Mouse (Mus musculus) embryonic fibroblast, embryonic 13.5 days (primary cell): ENCODE results near the gene Myo3a. TPM values are rescaled to one million over a fixed set of nuclear protein-coding genes. Genes with fewer than 3 reads are reported as not detected.
"Not testable (repeated sequence)": the region's sequence is repeated elsewhere in the genome, so short reads cannot be mapped to it uniquely, and the experiment has no call there.

Experiments
- H3K27ac ChIP-seq: 2 replicates; pipeline ENCODE4 v1.5.1; 2012; ENCODE audit warnings: low read length, control low read depth, inconsistent platforms; ENCODE audit not compliant: insufficient read depth
- H3K4me1 ChIP-seq: 2 replicates; pipeline ENCODE4 v1.6.1; 2011; ENCODE audit warnings: low read length; ENCODE audit not compliant: control insufficient read depth, insufficient read depth
- H3K4me3 ChIP-seq: 2 replicates; pipeline ENCODE4 v1.5.1; 2011; ENCODE audit warnings: mild to moderate bottlenecking, control low read depth, low read length; ENCODE audit not compliant: insufficient read depth
- CTCF ChIP-seq: IDR thresholded peaks from 2 replicates; pipeline ENCODE4 v1.5.1; 2011; ENCODE audit warnings: mild to moderate bottlenecking, control low read depth, low read length, moderate library complexity, borderline replicate concordance; ENCODE audit not compliant: insufficient read depth
- POLR2A ChIP-seq: IDR thresholded peaks from 2 replicates; pipeline ENCODE4 v1.6.1; 2011; ENCODE audit warnings: low read depth, mild to moderate bottlenecking, control low read depth, low read length, moderate library complexity
- polyA plus RNA-seq: library from polyadenylated mRNA; stranded (reverse); fragments of >200 nt; gene quantifications from 2 replicates; pipeline ENCODE4 v1.2.4, GENCODE M21; 2011; ENCODE audit warnings: low read depth; ENCODE audit not compliant: missing spikeins, insufficient read length

Gene Myo3a
- not detected in 2 replicates for polyA plus RNA-seq

DNA sequence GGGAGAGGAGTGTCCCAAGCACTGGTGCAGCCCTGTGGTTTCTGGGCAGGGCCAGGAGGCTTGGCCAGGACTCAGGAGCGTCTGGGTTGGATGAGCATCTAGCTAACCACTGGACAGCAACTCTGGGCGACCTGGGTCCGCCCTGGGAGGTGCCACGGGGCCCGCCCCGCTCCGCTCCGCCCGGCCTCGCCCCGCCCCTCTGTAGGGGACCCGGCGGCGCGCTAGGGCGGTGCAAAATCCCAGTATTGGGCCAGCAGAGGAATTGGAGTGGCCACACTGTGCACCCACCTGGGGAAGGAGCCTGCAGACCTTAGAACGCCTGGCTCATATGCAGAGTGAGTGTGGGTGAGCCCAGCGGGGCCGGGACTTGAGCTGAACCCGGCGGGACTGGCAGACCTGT, at the start of gene Myo3a:
TSS of gene Myo3a (plus strand) at position 196 of the 400 bp plus-strand sequence.
- TF ChIP-seq POLR2A (no peak), CTCF (no peak)
- H3K27ac ChIP-seq: no peak within 1 kb of the TSS
- H3K4me1 ChIP-seq: no peaks in the 10 kb centered on the region
- H3K4me3 ChIP-seq: no peak within 1 kb of the TSS

DNA sequence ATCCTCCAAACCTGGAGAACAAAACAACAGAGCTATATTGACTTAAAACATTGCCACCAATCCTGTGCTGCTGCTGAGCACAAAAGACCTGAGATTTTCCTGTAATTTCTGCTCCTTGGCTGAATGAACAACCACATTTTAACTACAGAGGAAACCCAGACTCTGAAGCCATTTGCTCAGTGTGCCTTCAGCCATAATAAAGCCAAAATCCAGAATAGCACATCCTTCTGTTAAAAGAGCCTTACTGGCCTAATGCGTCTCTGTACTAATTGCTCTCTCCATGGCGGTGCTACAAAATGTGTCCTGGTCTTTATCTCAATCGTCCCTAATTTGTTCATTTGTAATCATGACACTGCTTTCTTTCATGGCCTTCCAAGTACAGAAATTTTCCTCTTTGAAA, 23.2 kb downstream of the Myo3a start:
- H3K4me3 ChIP-seq: no peak overlapping the region
- no peaks in the 10 kb centered on the region for H3K4me1 ChIP-seq
- no peak overlapping the region for H3K27ac ChIP-seq
- no peak for TF ChIP-seq CTCF
- TF ChIP-seq POLR2A: no peak

DNA sequence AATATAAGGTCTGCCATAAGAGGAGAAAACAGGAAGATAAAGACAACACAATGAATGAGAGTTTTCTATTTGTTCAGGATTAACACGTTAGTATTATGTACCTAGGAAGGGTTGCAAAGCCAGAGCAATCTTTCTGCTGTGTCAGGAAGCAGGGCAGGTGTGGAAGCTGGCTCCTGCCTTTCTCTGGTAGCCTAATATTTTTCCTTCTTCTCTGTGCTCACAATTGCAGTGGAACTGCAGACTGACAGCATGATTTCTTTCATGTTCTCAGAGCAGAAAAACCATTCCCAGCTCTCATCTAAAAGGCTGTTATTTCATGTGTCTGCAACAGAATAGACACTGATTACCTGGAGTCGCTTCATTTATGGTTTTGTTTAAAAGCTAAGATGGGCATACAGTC, 23.7 kb downstream of the Myo3a start:
- no peaks in the 10 kb centered on the region for H3K4me1 ChIP-seq
- H3K27ac ChIP-seq: no peak overlapping the region
- no peak for TF ChIP-seq CTCF
- TF ChIP-seq POLR2A: no peak
- no peak overlapping the region for H3K4me3 ChIP-seq

DNA sequence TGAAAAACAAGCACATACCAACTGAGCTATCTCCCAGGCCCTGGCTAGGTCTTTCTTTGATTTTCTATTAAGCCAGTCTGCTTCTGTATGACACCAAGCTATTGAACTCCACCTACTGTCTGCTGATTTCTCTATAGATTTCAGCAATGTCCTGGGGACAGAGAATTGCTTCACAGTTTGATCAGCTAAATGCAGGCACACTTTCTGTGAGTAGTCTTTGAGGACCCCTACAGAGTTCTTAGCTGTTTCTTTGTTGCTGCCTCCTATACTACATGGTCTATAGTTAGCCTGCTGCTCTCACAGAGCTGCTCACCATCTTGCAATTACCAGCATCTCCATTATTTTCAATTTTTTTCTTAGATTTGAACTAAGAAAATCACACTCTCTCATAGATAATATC, 28.3 kb downstream of the Myo3a start:
- no peak overlapping the region for H3K4me3 ChIP-seq
- no peaks in the 10 kb centered on the region for H3K4me1 ChIP-seq
- no peak for TF ChIP-seq CTCF
- no peak for TF ChIP-seq POLR2A
- no peak overlapping the region for H3K27ac ChIP-seq

DNA sequence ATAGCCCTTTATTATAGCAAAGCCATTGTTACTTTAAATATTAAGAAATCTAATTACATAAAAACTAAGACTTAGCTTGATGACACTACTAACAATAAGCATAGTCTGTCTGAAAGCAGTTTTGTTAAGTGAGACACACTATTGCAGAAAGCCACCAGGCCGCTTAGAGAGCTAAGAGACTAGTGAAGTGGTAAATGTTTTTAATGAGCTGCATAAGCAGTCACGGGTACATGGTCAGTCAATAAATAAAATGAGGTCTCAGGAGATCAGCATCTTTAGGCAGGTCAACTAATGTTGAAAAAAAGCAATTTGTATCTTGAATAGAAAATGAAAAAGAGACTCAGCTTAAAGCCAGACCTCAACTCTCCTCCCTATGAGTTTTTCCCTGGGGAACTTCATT, 44.3 kb downstream of the Myo3a start:
- TF ChIP-seq POLR2A: no peak
- no peak for TF ChIP-seq CTCF
- Histone ChIP-seq H3K4me1 (no peaks in the 10 kb centered on the region), H3K27ac (no peak overlapping the region), H3K4me3 (no peak overlapping the region)

DNA sequence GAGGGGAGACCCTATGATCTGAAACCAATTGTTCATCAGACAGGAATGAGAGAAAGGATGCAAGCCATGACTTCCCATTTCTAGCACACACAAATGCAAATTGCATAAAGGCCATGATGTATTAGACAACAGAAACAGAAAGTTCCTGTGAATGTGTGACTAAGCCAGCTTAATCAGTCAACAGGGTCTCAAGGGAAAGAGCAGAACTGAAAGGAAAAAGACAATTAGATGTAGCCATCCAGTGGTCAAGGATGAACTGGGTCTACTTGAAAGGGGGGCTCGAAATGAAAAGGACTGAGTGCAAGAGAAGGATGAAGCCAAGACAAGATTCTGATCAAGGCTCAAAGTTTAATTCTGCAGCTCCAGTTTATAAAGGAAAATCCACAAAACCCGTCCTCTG, 58.1 kb downstream of the Myo3a start:
- Histone ChIP-seq H3K4me3 (no peak overlapping the region), H3K27ac (no peak overlapping the region), H3K4me1 (no peaks in the 10 kb centered on the region)
- TF ChIP-seq POLR2A (no peak), CTCF (no peak)

DNA sequence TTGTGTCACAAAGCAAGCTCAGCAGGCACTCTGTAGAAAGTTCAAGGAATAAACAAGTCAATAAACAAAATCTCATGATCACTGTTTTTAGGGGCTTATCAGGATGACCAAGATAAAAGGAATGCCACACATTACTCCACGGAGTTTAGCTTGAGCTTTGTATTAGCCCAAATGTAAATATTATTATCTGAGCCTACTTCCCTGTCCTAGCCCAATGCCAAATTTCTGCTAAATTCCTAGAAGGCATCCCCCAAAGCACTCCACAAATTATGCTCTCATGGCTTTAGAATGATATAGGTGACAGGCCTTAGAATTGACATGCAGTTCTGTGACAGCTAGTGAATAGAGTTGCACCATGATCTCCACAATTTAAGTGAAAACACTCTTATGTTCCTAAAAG, 58.5 kb downstream of the Myo3a start:
- TF ChIP-seq CTCF (no peak), POLR2A (no peak)
- Histone ChIP-seq H3K4me1 (no peaks in the 10 kb centered on the region), H3K4me3 (no peak overlapping the region), H3K27ac (no peak overlapping the region)

DNA sequence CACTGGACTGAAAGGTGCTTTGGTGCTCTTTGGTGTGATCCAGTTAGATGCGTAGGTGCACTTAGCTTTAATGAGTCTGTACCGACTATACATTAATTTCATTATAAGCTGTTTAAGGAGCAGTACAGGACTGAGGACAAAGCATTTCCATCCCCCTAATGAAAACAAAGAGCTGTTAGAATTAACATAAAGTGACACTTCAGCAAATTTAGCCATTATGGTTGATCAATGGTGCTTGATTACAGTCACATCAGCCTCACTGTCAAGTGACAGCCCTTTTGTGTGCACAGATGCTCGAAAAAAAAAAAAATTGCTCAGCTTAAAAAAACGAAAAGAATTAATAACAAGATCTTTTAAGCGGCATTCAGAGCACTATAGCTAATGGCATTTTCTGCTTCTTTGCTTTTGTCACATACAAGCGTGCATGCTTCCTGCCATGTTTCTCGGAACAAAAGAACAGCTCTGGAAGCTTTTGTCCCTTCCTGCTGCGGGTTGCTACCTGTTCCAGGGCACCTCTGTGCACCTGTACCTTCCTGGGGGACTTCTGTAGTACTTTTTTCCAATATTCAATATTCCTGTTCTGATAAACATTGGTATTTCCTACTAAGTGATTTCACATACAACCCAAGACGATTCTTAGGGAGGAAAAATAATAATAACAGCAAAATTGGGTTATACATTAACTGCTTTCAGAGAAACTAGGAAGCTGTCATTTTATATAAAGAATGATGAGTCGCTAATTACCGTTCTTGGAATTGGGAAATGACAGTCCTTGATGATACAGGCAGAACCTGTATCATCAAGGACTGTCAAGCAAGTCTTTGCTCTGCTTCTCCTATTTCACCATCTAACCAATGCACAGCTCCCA, 66.5 kb downstream of the Myo3a start:
- H3K27ac ChIP-seq: no peak overlapping the region
- no peak overlapping the region for H3K4me3 ChIP-seq
- no peaks in the 10 kb centered on the region for H3K4me1 ChIP-seq
- TF ChIP-seq POLR2A (no peak), CTCF (no peak)

DNA sequence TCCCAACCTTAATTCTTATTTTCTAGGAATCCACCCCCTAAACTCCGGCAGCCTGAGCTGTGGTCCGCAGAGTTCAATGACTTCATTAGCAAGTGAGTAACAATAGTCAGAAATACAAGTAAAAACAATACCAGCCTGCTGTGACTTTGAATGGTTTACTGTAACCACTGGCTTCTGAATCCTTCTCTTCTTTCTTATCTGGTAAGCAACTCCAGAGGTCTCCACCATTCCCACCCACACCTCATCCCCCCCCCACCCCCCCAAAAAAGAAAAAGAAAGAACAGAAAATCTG, 67.1 kb downstream of the Myo3a start:
- TF ChIP-seq POLR2A (no peak), CTCF (no peak)
- Histone ChIP-seq H3K4me1 (no peaks in the 10 kb centered on the region), H3K4me3 (no peak overlapping the region), H3K27ac (no peak overlapping the region)

DNA sequence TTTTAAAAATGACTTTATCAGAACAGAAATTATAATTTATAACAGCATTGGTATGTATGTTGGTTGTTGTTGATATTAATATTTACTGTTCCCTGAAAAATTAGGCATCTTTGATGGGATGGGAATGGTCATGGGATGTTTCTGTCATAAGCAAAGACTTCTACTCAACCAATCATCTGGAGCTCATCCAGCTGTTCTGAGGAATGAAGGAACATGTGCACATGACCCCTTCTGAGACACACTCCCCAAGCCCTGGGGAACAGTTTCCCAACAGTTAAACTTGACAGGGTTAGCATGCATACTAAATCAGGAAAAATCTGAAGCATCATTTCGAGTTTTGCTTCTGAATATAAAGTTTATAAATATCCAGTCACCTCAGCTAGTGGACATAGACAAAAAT, 70.6 kb downstream of the Myo3a start:
- Histone ChIP-seq H3K4me3 (no peak overlapping the region), H3K4me1 (no peaks in the 10 kb centered on the region), H3K27ac (no peak overlapping the region)
- no peak for TF ChIP-seq CTCF
- TF ChIP-seq POLR2A: no peak

DNA sequence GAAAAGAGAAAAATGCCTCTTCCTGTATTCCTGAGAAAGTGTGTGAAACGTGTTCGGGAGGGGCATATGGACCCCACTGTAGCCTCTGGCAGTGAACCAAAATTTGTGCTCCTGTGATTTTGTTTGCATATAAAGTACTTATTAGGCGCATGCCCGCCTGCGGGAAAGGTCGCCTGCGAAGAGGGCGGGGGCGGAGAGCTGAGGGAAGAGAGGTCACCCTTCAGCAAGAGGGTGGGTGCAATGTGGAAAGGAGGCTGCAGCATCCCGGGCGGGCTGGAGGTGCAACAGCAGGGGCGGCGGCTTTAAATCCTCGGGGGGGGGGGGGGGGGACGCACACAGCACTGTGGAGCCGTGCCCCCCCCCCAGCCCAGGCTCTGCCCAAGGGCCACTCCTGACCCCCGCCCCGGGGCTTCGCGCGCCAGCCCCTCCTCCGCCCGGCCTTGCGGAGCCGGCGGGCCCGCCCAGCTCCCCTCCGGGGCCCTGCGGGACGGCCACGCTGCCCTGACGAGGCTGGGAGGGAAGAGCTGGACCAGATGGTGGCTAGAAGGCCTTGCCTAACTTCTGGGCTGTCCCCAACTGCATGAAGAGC, 111.1 kb downstream of the Myo3a start:
- no peaks in the 10 kb centered on the region for H3K4me1 ChIP-seq
- no peak overlapping the region for H3K4me3 ChIP-seq
- no peak for TF ChIP-seq POLR2A
- no peak for TF ChIP-seq CTCF
- H3K27ac ChIP-seq: no peak overlapping the region

DNA sequence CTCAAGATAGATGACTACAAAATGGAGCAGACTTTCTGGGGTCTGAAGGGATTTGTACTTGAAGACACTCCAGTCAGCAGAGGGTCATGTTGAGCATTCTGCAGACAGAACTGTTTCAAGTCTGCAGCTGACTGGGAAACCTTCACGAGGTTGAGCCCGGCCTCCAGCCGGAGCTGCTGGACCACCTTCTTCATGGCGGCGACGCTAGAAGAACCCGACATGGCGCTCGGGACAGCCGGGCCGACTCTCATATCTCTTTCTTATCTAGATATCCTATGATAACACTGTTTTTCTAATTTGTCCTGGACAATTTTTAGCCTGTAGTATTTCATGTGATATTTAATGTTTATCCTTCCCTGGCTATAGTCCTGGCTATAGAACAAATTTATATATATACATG, 183.2 kb downstream of the Myo3a start:
- not testable (repeated sequence) for H3K4me1 ChIP-seq, H3K4me3 ChIP-seq

More for the DNA sequence above, 183.2 kb downstream of the Myo3a start:
- not testable (repeated sequence) for H3K27ac ChIP-seq
